Mouse (Mus musculus): Measurements from ENCODE around the gene Nck2. TPM values are rescaled to one million over a fixed set of nuclear protein-coding genes. Genes with fewer than 3 reads are reported as not detected.

Gene Nck2
- total RNA-seq, 1 experiment: 20.3 TPM

GRCm38 (mm10) chr1:43501143-43501919 is 57.0 kb downstream of the Nck2 start:
- H3K27ac ChIP-seq (ENCODE audit: insufficient read depth, low read depth, low read length, poor library complexity, severe bottlenecking): no peak overlapping the region
- H3K4me3 ChIP-seq (ENCODE audit: insufficient read depth in 1 of 2, low read depth in 1 of 2, low read length in 2 of 2, poor library complexity in 1 of 2, severe bottlenecking in 1 of 2): no peak overlapping the region
- H3K4me1 ChIP-seq (ENCODE audit: control insufficient read depth in 2 of 2, insufficient read depth in 2 of 2, low read length in 2 of 2, poor library complexity in 1 of 2): no peaks in the 10 kb centered on the region
- H3K36me3 ChIP-seq (ENCODE audit: control insufficient read depth, insufficient read depth, low read length, poor library complexity, severe bottlenecking): no peaks in the 10 kb centered on the region
- DNase-seq (ENCODE audit: low read depth, low spot score): no peak
- no peaks in the 10 kb centered on the region for H3K9me3 ChIP-seq (ENCODE audit: control insufficient read depth, insufficient read depth, low read depth, low read length)
- TF ChIP-seq ZC3H11A (IDR thresholded peaks at IDR 0.05; ENCODE audit: borderline replicate concordance, low read depth, low read length): no peak
- no peak overlapping the region for H3K9ac ChIP-seq (ENCODE audit: insufficient read depth, low read depth, low read length, poor library complexity, severe bottlenecking)
- in situ Hi-C loops (cut with MboI; ENCODE audit: low sequenced_read_pairs in 2 of 2, unreplicated experiment in 2 of 2): no loop called here

DNA sequence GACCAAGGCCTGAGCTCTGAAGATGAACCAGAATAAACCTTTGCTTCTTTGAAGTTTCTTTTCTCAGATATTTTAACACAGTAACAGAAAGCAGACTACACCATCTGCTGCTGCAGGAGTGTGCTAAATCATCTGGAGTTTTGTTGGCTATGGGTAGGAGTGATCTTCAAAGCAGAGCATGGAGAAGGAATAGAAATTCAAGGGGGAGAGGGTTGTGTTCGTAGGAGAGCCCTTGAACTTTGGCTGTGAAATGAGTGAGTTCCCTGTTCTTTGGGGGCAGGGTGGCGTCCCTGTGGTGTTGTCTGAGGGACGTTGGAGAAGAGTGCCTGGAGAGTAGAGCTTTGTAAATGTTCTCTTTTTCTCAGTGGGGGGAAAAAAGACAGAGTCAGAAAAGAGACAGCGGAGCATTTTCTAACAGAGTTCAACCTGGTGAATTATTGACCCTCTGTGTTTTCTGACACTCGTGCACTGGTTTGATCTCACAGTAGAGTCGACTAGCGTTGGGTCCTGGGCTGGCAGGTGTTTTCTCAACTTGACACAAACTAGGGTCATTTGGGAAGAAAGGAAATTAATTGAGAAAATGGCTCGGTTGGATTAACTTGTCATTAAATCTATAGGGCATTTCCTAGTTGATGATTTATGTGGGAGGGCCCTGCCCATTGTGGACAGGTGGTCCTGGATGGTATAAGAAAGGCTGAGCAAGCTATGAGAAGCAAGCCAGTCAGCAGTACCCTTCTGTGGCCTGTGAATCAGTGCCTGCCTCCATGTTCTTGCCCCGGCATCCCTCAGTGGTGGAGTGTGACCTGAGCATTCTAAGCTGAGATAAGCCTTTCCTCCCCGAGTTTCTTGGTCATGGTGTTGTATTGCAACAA is 57.8 kb downstream of the Nck2 start:
- in situ Hi-C loops (cut with MboI; ENCODE audit: low sequenced_read_pairs in 2 of 2, unreplicated experiment in 2 of 2): no loop called here
- no peaks in the 10 kb centered on the region for H3K9me3 ChIP-seq (ENCODE audit: control insufficient read depth, insufficient read depth, low read depth, low read length)
- H3K4me1 ChIP-seq (ENCODE audit: control insufficient read depth in 2 of 2, insufficient read depth in 2 of 2, low read length in 2 of 2, poor library complexity in 1 of 2): no peaks in the 10 kb centered on the region
- H3K36me3 ChIP-seq (ENCODE audit: control insufficient read depth, insufficient read depth, low read length, poor library complexity, severe bottlenecking): no peaks in the 10 kb centered on the region
- no peak overlapping the region for H3K4me3 ChIP-seq (ENCODE audit: insufficient read depth in 1 of 2, low read depth in 1 of 2, low read length in 2 of 2, poor library complexity in 1 of 2, severe bottlenecking in 1 of 2)
- TF ChIP-seq CHD2 (IDR thresholded peaks at IDR 0.05; ENCODE audit: low read depth, low read length): no peak
- TF ChIP-seq ZC3H11A (IDR thresholded peaks at IDR 0.05; ENCODE audit: borderline replicate concordance, low read depth, low read length): no peak
- TF ChIP-seq ZNF384 (IDR thresholded peaks at IDR 0.05; ENCODE audit: low read depth, low read length): no peak
- no peak for TF ChIP-seq MAFK (IDR thresholded peaks at IDR 0.05; ENCODE audit: insufficient read depth, low read depth, low read length)
- no peak for TF ChIP-seq HCFC1 (IDR thresholded peaks at IDR 0.05; ENCODE audit: borderline replicate concordance, insufficient read depth, low read length)
- no peak overlapping the region for H3K9ac ChIP-seq (ENCODE audit: insufficient read depth, low read depth, low read length, poor library complexity, severe bottlenecking)
- no peak for DNase-seq (ENCODE audit: low read depth, low spot score)
- H3K27ac ChIP-seq (ENCODE audit: insufficient read depth, low read depth, low read length, poor library complexity, severe bottlenecking): no peak overlapping the region

DNA sequence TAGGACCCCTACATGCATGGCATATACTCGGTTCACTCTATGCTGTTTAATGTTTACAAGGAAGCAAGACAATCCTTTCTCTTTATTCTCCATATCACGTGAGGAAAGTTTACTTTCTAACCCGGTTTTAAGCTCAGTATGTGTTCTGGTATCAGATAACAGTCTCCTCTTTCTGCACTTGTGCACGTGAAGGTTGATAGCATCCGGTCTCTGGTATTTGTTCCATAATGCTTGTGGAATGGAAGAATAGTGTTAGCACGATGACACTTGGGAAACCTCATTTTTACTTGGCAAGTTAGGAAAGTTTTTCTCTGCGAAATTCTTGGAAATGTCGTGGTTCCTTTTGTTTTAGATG is 58.4 kb downstream of the Nck2 start:
- Histone ChIP-seq H3K27ac (ENCODE audit: insufficient read depth, low read depth, low read length, poor library complexity, severe bottlenecking) (no peak overlapping the region), H3K36me3 (ENCODE audit: control insufficient read depth, insufficient read depth, low read length, poor library complexity, severe bottlenecking) (no peaks in the 10 kb centered on the region), H3K4me1 (ENCODE audit: control insufficient read depth in 2 of 2, insufficient read depth in 2 of 2, low read length in 2 of 2, poor library complexity in 1 of 2) (no peaks in the 10 kb centered on the region), H3K4me3 (ENCODE audit: insufficient read depth in 1 of 2, low read depth in 1 of 2, low read length in 2 of 2, poor library complexity in 1 of 2, severe bottlenecking in 1 of 2) (no peak overlapping the region), H3K9me3 (ENCODE audit: control insufficient read depth, insufficient read depth, low read depth, low read length) (no peaks in the 10 kb centered on the region), H3K9ac (ENCODE audit: insufficient read depth, low read depth, low read length, poor library complexity, severe bottlenecking) (no peak overlapping the region)
- no peak for DNase-seq (ENCODE audit: low read depth, low spot score)
- no peak for TF ChIP-seq CHD2 (IDR thresholded peaks at IDR 0.05; ENCODE audit: low read depth, low read length)
- TF ChIP-seq HCFC1 (IDR thresholded peaks at IDR 0.05; ENCODE audit: borderline replicate concordance, insufficient read depth, low read length): no peak
- no peak for TF ChIP-seq MAFK (IDR thresholded peaks at IDR 0.05; ENCODE audit: insufficient read depth, low read depth, low read length)
- no peak for TF ChIP-seq ZNF384 (IDR thresholded peaks at IDR 0.05; ENCODE audit: low read depth, low read length)
- no peak for TF ChIP-seq ZC3H11A (IDR thresholded peaks at IDR 0.05; ENCODE audit: borderline replicate concordance, low read depth, low read length)
- in situ Hi-C loops (cut with MboI; ENCODE audit: low sequenced_read_pairs in 2 of 2, unreplicated experiment in 2 of 2): no loop called here

- H3K4me1 ChIP-seq (ENCODE audit: control insufficient read depth in 2 of 2, insufficient read depth in 2 of 2, low read length in 2 of 2, poor library complexity in 1 of 2): no peaks in the 10 kb centered on the region
- no peak overlapping the region for H3K27ac ChIP-seq (ENCODE audit: insufficient read depth, low read depth, low read length, poor library complexity, severe bottlenecking)
- no peak overlapping the region for H3K9ac ChIP-seq (ENCODE audit: insufficient read depth, low read depth, low read length, poor library complexity, severe bottlenecking)
- H3K9me3 ChIP-seq (ENCODE audit: control insufficient read depth, insufficient read depth, low read depth, low read length): no peaks in the 10 kb centered on the region
- TF ChIP-seq ZNF384 (IDR thresholded peaks at IDR 0.05; ENCODE audit: low read depth, low read length) (no peak), MAFK (IDR thresholded peaks at IDR 0.05; ENCODE audit: insufficient read depth, low read depth, low read length) (no peak), ZC3H11A (IDR thresholded peaks at IDR 0.05; ENCODE audit: borderline replicate concordance, low read depth, low read length) (no peak), CHD2 (IDR thresholded peaks at IDR 0.05; ENCODE audit: low read depth, low read length) (no peak), HCFC1 (IDR thresholded peaks at IDR 0.05; ENCODE audit: borderline replicate concordance, insufficient read depth, low read length) (no peak)
- in situ Hi-C loops (cut with MboI; ENCODE audit: low sequenced_read_pairs in 2 of 2, unreplicated experiment in 2 of 2): no loop called here
- no peaks in the 10 kb centered on the region for H3K36me3 ChIP-seq (ENCODE audit: control insufficient read depth, insufficient read depth, low read length, poor library complexity, severe bottlenecking)
- no peak for DNase-seq (ENCODE audit: low read depth, low spot score)
- H3K4me3 ChIP-seq (ENCODE audit: insufficient read depth in 1 of 2, low read depth in 1 of 2, low read length in 2 of 2, poor library complexity in 1 of 2, severe bottlenecking in 1 of 2): no peak overlapping the region
Observed at GRCm38 (mm10) chr1:43503261-43503660, 58.9 kb downstream of the Nck2 start.
